Mouse (Mus musculus) small intestine, adult 2 months (tissue): Measurements from ENCODE around the gene Wfdc15b.

Source experiments
- CTCF ChIP-seq: fragments of 200-500 bp; IDR thresholded peaks from 2 replicates; pipeline ENCODE4 v1.5.1; 2012; ENCODE audit warnings: low read depth, mild to moderate bottlenecking, control low read depth, inconsistent platforms, low read length, moderate library complexity, mixed read lengths; ENCODE audit not compliant: insufficient replicate concordance, insufficient read length; ENCODE audit errors: extremely low read depth
- POLR2A ChIP-seq: fragments of 200-500 bp; IDR thresholded peaks from 2 replicates; pipeline ENCODE4 v1.6.1; 2012; ENCODE audit warnings: low read depth, mild to moderate bottlenecking, control low read depth, inconsistent platforms, low read length, moderate library complexity

- TF ChIP-seq POLR2A: no peak
- no peak for TF ChIP-seq CTCF
Observed at GRCm38 (mm10) chr2:164228361-164229070, 7.1 kb upstream of the Wfdc15b start.
